Mouse (Mus musculus) thymus, postnatal 36 days (tissue): ENCODE measurements around the gene Lmntd1.

Experiments
- DNase-seq, 2 experiments: peaks; one replicate each; pipeline ENCODE4 v3.0.0; 2022; ENCODE audit warnings: mixed read lengths in 2 of 2

The Lmntd1 gene

GRCm38 (mm10) chr6:145338571-145339294 is 275.4 kb downstream of the Lmntd1 start:
- peak in 1 of 2 experiments; percentile 13 for DNase-seq

- DNase-seq: peak in 1 of 2 experiments; percentile 30
These were observed 276.6 kb downstream of the Lmntd1 start for GRCm38 (mm10) chr6:145337521-145337920.

GRCm38 (mm10) chr6:145335876-145336768 is 278.0 kb downstream of the Lmntd1 start:
- DNase-seq: no peak

GRCm38 (mm10) chr6:145334211-145334610 is 279.9 kb downstream of the Lmntd1 start:
- no peak for DNase-seq

- no peak for DNase-seq
These were observed 287.8 kb downstream of the Lmntd1 start for GRCm38 (mm10) chr6:145326141-145326806.

- no peak for DNase-seq
These were observed 289.0 kb downstream of the Lmntd1 start for GRCm38 (mm10) chr6:145325095-145325494.

GRCm38 (mm10) chr6:145324470-145324869 is 289.6 kb downstream of the Lmntd1 start:
- no peak for DNase-seq

- DNase-seq: no peak
These were observed 291.9 kb downstream of the Lmntd1 start for GRCm38 (mm10) chr6:145322246-145322645.

GRCm38 (mm10) chr6:145320156-145320555 is 294.0 kb downstream of the Lmntd1 start:
- DNase-seq: no peak
